ENCODE assay signal across 9 mouse cellular contexts in the genomic region with DNA sequence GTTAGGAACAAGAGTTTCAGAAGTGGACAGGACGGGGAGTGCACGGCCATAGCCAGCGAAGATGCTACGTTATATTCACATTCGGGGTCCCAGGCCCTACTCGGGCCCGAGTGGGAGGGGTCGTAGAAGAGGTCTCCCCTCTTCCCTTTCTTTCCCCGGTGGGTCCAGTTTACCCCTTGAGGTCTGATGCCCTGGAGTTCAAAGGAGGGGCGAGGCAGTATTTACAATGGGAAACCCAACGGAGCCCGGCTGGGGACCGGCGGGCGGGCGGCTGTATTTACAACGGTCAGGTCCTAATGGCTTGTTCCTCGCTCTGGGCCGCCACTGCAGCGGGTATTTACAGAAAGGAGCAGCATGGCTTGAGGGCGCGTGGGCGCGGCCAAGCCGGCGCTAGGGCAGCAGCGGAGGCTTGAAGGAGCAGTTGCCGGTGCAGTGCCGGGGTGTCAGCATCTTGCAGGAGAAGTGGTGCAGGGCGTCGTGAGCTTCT. TPM values are rescaled to one million over a fixed set of nuclear protein-coding genes. Genes with fewer than 3 reads are reported as not detected.
DNase-seq lines count a peak whose midpoint lies in the region; ATAC-seq lines count a peak whose summit lies in the region.
"Had no signal": no experiment of that assay in that cellular context is flagged by ENCODE, and none has a peak within 500 bp of the region (broad histone marks: within the 10 kb centered on the region; RNA-seq: fewer than 3 reads in every experiment).

No protein-coding gene starts in this region.

- H3K9ac ChIP-seq in heart, embryonic 16.5 days (ENCODE audit: low read length) = no peak overlapping the region
- H3K9ac ChIP-seq in hindbrain, embryonic 13.5 days = peak overlapping the region; percentile 64
- no peak overlapping the region for H3K9ac ChIP-seq in midbrain, embryonic 15.5 days

- DNase-seq in heart, adult 8-10 months (ENCODE audit: low spot score) = no peak
- DNase-seq in embryo, embryonic 10.5 days (ENCODE audit: low spot score) = peak; percentile 64
- no peak for DNase-seq in urinary bladder, adult 18-20 months (ENCODE audit: low spot score in 2 of 2)
- no peak for DNase-seq in spleen, postnatal 14 days (ENCODE audit: low spot score in 2 of 2)
- no peak for DNase-seq in left cerebral cortex, adult 8-10 months (ENCODE audit: low spot score in 2 of 2)

- H3K4me1 ChIP-seq in heart, embryonic 16.5 days (ENCODE audit: control insufficient read depth, insufficient read depth, low read length) = peaks cover 26% of the 10 kb centered on the region
- H3K4me1 ChIP-seq in hindbrain, embryonic 13.5 days (replicated peaks) = peaks cover 80% of the 10 kb centered on the region
- peaks cover 67% of the 10 kb centered on the region for H3K4me1 ChIP-seq in midbrain, embryonic 15.5 days

- under 1% methylated on average over 31 of the region's 31 CpGs for WGBS in heart, embryonic 16.5 days
- WGBS in hindbrain, embryonic 13.5 days = under 1% methylated on average over 31 of the region's 31 CpGs
- 1% methylated on average over 31 of the region's 31 CpGs for WGBS in midbrain, embryonic 15.5 days

- ATAC-seq in heart, embryonic 16.5 days (replicated peaks; ENCODE audit: extremely low read depth, insufficient read depth, low FRiP score) = no peak
- no peak for ATAC-seq in hindbrain, embryonic 13.5 days (ENCODE audit: low FRiP score)
- no peak for ATAC-seq in midbrain, embryonic 15.5 days (replicated peaks)
- ATAC-seq: Patski had no signal

- H3K9me3 ChIP-seq in heart, embryonic 16.5 days (replicated peaks; ENCODE audit: control insufficient read depth, low read length) = no peaks in the 10 kb centered on the region
- no peaks in the 10 kb centered on the region for H3K9me3 ChIP-seq in hindbrain, embryonic 13.5 days
- H3K9me3 ChIP-seq in midbrain, embryonic 15.5 days = no peaks in the 10 kb centered on the region

- H3K27ac ChIP-seq in heart, embryonic 16.5 days (ENCODE audit: low read length) = no peak overlapping the region
- H3K27ac ChIP-seq in hindbrain, embryonic 13.5 days = peak overlapping the region; percentile 72
- H3K27ac ChIP-seq in midbrain, embryonic 15.5 days = no peak overlapping the region

- peak overlapping the region; percentile 24 for H3K4me3 ChIP-seq in heart, embryonic 16.5 days (ENCODE audit: low read length)
- H3K4me3 ChIP-seq in hindbrain, embryonic 13.5 days = peak overlapping the region; percentile 32
- peak overlapping the region; percentile 23 for H3K4me3 ChIP-seq in midbrain, embryonic 15.5 days

- H3K36me3 ChIP-seq in heart, embryonic 16.5 days (ENCODE audit: control insufficient read depth, insufficient read depth) = no peaks in the 10 kb centered on the region
- H3K36me3 ChIP-seq in hindbrain, embryonic 13.5 days = no peaks in the 10 kb centered on the region
- no peaks in the 10 kb centered on the region for H3K36me3 ChIP-seq in midbrain, embryonic 15.5 days (replicated peaks)

- H3K27me3 ChIP-seq in heart, embryonic 16.5 days (ENCODE audit: control insufficient read depth, insufficient read depth, low read length) = peaks cover 83% of the 10 kb centered on the region
- peaks cover 96% of the 10 kb centered on the region for H3K27me3 ChIP-seq in hindbrain, embryonic 13.5 days
- peaks cover 94% of the 10 kb centered on the region for H3K27me3 ChIP-seq in midbrain, embryonic 15.5 days (replicated peaks)

- H3K4me2 ChIP-seq in heart, embryonic 16.5 days (ENCODE audit: low read depth, low read length) = peak overlapping the region; percentile 56
- peak overlapping the region; percentile 67 for H3K4me2 ChIP-seq in hindbrain, embryonic 13.5 days
- H3K4me2 ChIP-seq in midbrain, embryonic 15.5 days = peak overlapping the region; percentile 40

RNA-seq across cellular contexts. Expression of gene Skor1, which starts 10.2 kb away (rescaled TPM):
- polyA plus RNA-seq in heart, embryonic 16.5 days (2015; fragmentation: Nextera tagmentation; extraction: Ambion mirVana) = not detected in 2 replicates
- total RNA-seq in heart, adult 8-10 months (2022) = under 1 TPM in 3 of 4 experiments, not detected in 1; 0.08 to 0.20 (median 0.12) TPM
- polyA plus RNA-seq in hindbrain, embryonic 13.5 days (2015; fragmentation: Nextera tagmentation; extraction: Ambion mirVana) = 18.5 and 25.5 TPM in 2 replicates
- polyA plus RNA-seq in midbrain, embryonic 15.5 days (2015; fragmentation: Nextera tagmentation; extraction: Ambion mirVana) = 1.6 and 1.9 TPM in 2 replicates
- total RNA-seq in left cerebral cortex, adult 8-10 months (2022) = under 1 TPM; 0.34 to 0.44 (median 0.37) TPM
